Mouse (Mus musculus): ENCODE measurements at regions not wholly inside any gene's neighbourhood (a gene's known extent, or its start where the extent isn't known, plus 50 kb on each side); places are given as distances from the start of the nearest gene placed in this dataset.
A peak's percentile ranks its signal among the peaks of the same experiment; 100 is the strongest.

- DNase-seq, result no peak
Measured at GRCm38 (mm10) chr11:33061570-33061969, 85.6 kb downstream of the Fgf18 start.

GRCm38 (mm10) chr11:33060352-33060751, 86.8 kb downstream of the Fgf18 start:
- DNase-seq, result no peak

GRCm38 (mm10) chr11:33050216-33050615, 97.0 kb downstream of the Fgf18 start:
- no peak for DNase-seq

- DNase-seq, result no peak
Measured at GRCm38 (mm10) chr11:33039854-33040792, 107.1 kb downstream of the Fgf18 start.

- no peak for DNase-seq
Measured at GRCm38 (mm10) chr11:33036367-33036766, 110.8 kb downstream of the Fgf18 start.

GRCm38 (mm10) chr11:33028920-33029319, 118.3 kb downstream of the Fgf18 start:
- DNase-seq, result no peak

GRCm38 (mm10) chr11:33027121-33027520, 120.1 kb downstream of the Fgf18 start:
- DNase-seq, result no peak

GRCm38 (mm10) chr11:33013229-33014185, 133.7 kb downstream of the Fgf18 start:
- DNase-seq, result no peak

- peak in 1 of 2 experiments; percentile 26 for DNase-seq
Measured at GRCm38 (mm10) chr11:33012384-33013160, 134.6 kb downstream of the Fgf18 start.

- no peak for DNase-seq
Measured at GRCm38 (mm10) chr11:33008611-33009010, 138.6 kb downstream of the Fgf18 start.

- DNase-seq, result no peak
Measured at GRCm38 (mm10) chr11:33007826-33008530, 139.2 kb downstream of the Fgf18 start.

- DNase-seq, result no peak
Measured at GRCm38 (mm10) chr11:33007366-33007765, 139.8 kb downstream of the Fgf18 start.

- DNase-seq, result no peak
Measured at GRCm38 (mm10) chr11:33005183-33005582, 142.0 kb downstream of the Fgf18 start.

GRCm38 (mm10) chr11:33004603-33005002, 142.6 kb downstream of the Fgf18 start:
- DNase-seq, result no peak

GRCm38 (mm10) chr11:32999684-33000255, 147.4 kb downstream of the Fgf18 start:
- peak; percentile 51 to 75 for DNase-seq

- DNase-seq, result no peak
Measured at GRCm38 (mm10) chr11:32998687-32999605, 148.3 kb downstream of the Fgf18 start.

GRCm38 (mm10) chr11:32994391-32994790, 152.8 kb downstream of the Fgf18 start:
- DNase-seq, result no peak

GRCm38 (mm10) chr11:32993439-32993838, 153.8 kb downstream of the Fgf18 start:
- DNase-seq, result peak; percentile 44 to 55

GRCm38 (mm10) chr11:32991036-32991616, 156.1 kb downstream of the Fgf18 start:
- DNase-seq, result peak; percentile 25 to 58

- DNase-seq, result no peak
Measured at GRCm38 (mm10) chr11:32990201-32990600, 157.0 kb downstream of the Fgf18 start.

Measured in cerebellum, postnatal 14 days (tissue).